Mouse (Mus musculus) v-Abl transformed pro-B cells (cell line): Measurements from ENCODE around the gene Lrrtm3.

Experiments
- in situ Hi-C, 2 experiments: fragments of 400-800 bp; cut with MboI; formaldehyde crosslinking; loops; one replicate each; pipeline ENCODE4 v1.15.1; 2025; ENCODE audit not compliant: unreplicated experiment in 2 of 2

The Lrrtm3 gene

DNA sequence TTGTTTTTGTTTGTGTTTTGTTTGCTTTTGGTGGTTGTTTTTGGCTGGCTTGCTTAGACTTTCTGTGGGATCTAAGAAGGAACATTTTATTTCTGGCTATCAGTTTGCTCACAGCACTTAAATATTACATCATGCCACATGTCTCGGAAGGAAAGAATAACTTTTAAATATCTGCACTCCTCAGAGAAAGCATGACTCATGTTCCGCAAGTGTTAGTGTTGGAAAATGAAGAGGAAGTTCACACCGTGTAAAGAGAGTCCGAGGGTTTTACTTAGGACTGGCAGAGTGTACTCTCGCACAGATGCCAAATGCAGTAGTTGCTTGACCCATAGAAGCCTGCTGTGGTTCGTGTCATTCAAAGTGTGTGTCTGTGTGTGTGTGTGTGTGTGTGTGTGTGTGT, 40.9 kb downstream of the Lrrtm3 start:
- in situ Hi-C loops = no loop called here

- in situ Hi-C loops = no loop called here
Observed at GRCm38 (mm10) chr10:64041892-64042291, 48.2 kb downstream of the Lrrtm3 start.

GRCm38 (mm10) chr10:64041218-64041617, 48.9 kb downstream of the Lrrtm3 start:
- in situ Hi-C loops = no loop called here

- in situ Hi-C loops = no loop called here
Observed at GRCm38 (mm10) chr10:64039760-64040535, 50.1 kb downstream of the Lrrtm3 start.

DNA sequence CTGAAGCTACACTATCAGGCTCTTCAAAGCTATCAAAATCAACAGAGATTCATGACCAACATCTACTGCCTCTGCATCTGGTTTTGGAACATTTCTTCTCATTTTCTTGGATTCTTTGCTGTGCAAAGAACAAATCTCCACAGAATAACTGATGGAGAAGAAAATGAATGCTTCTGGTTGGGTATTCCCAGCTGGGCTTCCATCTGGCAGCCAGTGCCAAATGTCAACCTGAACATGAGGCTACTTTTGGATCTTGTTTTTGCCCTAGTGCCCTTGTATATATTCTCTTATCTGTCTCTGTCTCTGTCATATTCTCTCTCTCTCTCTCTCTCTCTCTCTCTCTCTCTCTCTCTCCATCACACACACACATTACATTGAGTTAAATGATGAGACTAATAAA, 59.2 kb downstream of the Lrrtm3 start:
- in situ Hi-C loops = no loop called here

DNA sequence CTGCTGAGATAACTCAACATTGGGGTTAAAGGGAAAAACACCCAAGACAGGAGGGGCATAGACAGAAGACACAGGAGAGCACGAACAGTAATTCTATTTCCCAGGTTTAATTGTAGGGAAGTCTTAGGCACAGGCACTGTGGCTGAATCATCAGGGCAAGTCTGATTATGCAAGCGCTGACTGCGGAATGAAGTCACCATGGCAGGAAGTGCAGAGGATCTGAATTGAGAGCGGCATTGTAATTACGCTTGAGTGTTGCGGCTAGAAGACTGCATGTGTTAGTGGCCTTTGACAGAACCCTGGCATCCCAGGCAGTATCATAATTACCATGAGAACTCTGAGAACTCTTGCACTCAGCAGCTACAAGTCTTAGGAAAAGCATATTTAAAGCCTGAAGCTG, 66.7 kb downstream of the Lrrtm3 start:
- in situ Hi-C loops = no loop called here

GRCm38 (mm10) chr10:64020347-64020746, 69.7 kb downstream of the Lrrtm3 start:
- in situ Hi-C loops = no loop called here

DNA sequence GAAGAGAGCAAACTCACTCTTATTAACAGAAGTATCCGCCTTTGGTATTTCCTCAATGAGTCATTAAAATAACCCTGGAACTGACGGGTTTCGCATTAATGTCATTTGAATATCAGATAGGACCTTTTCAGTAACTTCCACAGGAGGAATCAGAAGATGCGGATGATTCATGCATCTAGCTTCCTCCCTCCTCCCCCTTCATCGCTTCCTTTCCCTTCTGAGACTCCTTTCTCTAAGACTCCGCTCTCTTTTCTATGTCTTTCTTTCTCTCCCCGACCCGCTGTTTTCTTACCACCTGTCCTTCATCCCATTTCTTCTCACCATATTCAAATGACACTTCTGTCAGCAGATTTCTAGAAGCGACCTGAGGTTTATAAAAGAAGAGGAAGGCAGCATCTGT, 88.1 kb downstream of the Lrrtm3 start:
- in situ Hi-C loops = no loop called here

GRCm38 (mm10) chr10:64001531-64001930, 88.5 kb downstream of the Lrrtm3 start:
- in situ Hi-C loops = no loop called here

DNA sequence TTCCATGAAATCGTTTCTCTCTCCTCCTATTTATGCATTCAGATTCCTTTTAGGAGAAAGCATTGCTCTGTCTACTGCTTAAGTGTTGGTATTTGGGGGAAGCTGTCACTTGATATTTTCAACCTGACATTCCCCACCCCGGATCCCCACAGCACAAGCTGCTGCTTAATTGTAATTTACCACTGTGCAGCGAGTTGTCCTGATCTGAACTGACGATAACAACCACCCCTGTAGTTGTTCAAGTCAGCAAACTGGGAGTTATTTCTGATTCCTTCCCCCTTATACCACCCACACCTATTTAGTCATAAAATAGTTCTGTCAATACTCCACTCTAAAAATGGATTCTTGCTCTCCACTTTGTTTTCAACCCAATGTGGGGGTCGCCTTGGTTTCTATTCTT, 95.8 kb downstream of the Lrrtm3 start:
- in situ Hi-C loops = no loop called here

GRCm38 (mm10) chr10:63985576-63985975, 104.5 kb downstream of the Lrrtm3 start:
- in situ Hi-C loops = no loop called here

GRCm38 (mm10) chr10:63979410-63979809, 110.7 kb downstream of the Lrrtm3 start:
- in situ Hi-C loops = no loop called here

GRCm38 (mm10) chr10:63978969-63979368, 111.1 kb downstream of the Lrrtm3 start:
- in situ Hi-C loops = no loop called here

DNA sequence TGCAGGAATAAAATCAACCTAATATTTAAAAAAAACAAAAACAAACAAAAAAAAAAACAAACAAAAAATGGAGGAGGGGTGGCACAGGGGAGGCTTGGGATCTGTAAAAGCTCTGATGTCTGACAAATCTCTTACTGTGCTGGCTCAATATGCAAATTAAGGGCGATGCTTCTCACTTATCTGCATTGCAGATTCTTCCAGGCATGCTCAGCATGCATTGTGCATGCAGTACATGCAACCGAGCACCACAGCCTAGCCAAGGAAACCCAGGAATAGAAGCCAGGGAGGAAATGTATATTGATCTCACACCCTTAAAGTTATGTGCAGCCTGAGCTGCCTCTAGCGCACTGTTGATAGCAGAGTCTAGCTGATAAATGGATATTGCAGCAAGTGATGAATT, 111.5 kb downstream of the Lrrtm3 start:
- in situ Hi-C loops = no loop called here

DNA sequence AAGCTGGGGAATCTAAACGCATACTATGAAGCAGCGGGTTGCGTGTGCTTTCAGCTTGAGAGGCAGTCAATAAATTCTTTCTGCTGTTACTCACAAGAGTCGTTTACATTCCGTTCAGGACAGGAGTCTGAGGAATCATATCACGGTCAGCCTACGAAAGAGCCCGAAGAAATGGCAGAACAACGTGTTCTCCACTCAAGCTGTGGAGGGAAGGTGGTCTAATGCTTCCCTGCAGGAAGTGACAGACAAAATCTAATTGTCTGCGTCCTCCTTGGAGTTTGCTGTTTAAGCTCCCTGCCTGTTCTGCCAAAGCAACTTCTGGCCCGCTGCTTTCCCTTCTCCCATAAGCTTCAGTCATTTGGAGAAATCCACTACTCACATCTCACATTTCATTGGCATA, 112.0 kb downstream of the Lrrtm3 start:
- in situ Hi-C loops = no loop called here

DNA sequence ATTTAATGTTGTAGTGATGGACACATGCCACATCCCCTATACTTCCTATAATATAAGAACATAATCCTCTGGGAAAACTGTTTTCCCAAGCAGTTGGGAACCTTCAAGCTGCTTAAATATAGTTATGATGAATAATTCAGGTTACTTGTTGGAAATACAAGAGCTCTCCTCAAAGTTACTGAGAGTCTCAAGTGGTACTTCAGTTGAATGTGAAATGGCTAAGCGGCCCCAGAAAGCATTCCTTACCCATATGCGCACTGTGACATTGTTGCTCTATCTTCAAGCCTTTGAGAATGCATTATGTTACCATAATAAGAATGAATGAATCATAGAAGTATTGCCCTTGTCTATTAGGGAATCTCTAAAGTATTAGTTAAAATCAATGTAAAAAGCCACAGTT, 117.8 kb downstream of the Lrrtm3 start:
- in situ Hi-C loops = no loop called here

DNA sequence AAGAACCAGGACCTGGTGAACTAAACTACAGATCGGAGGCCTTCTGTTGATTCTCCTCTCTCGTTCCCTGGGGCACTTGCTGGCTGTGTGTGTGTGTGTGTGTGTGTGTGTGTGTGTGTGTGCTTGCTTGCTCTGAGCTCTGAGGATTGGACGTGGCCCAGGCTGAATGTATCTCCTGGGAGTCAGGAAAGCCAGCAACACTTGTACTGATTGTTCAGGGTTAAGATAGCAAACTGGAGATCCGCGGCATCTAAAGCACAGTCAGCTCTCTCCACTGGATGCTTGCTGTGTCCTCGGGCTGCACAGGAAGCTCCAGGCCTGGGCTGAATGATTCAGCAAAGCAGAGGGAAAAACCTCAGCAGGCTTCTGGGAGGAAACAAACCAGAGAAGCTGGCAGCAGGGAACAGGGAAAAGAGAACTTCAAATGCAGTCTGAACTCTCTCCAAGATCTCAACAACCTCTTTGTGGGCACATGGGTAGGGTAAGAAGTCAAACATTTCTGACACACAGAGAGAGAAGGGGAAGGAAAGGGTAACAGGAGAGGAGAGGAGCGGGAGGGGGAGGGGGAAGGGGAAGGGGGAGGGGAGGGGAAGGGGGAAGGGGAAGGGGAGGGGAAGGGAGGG, 135.7 kb downstream of the Lrrtm3 start:
- in situ Hi-C loops = no loop called here

DNA sequence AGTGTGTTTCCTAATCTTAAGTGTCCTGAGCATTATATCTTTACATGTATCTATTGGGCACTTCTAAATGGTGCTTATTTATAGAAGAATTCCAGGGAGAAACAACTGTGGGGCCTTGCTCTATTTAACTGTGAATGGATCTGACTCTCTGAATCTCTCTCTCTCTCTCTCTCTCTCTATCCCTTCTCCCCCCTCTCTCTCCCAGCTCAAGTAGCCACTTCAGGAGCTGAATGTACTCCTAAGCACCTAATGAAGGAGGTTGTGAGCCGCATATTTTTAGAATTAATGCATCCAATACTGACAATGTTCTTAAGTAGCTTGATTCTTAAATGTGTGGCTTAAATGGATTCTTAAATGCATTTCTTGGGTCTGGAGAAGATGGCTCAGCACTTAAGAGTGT, 138.6 kb downstream of the Lrrtm3 start:
- in situ Hi-C loops = no loop called here

DNA sequence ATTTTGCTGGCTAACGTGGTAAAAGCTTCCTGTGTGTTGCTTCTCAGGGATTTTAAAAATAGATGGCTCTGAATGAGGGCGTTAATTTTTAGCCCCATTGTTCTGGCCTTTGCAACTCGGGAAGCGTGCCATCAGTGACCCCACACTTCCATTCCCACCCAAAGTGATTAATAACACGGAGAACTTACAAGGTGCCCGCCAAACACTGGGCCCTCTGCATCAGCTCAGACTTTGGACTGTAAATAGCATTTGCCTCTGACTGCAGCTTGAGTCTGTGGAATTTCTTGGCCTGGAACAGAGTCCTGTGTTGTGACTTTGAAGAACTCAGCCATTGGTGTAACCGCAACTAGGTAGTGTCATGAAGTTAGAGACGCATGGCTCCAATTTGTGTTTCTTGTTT, 139.2 kb downstream of the Lrrtm3 start:
- in situ Hi-C loops = no loop called here

DNA sequence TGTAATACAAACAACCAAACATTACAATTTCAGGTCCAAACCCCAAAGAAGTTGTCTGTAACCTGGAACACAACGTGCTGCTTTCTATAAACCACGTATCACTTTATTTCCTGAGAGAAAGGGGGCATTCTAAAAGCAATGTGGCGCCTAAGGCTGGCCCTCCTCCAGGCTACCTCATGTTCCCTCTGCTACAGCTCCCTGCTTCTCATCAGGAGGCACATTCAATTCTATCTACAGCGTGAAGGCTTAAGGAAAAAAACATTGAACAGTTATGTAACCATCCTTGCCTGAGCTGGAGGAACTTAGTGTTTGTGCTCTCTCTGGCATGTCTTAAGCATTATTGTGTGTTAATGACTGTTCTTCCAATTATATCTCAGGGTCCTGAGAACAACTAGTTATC, 142.8 kb downstream of the Lrrtm3 start:
- in situ Hi-C loops = no loop called here

DNA sequence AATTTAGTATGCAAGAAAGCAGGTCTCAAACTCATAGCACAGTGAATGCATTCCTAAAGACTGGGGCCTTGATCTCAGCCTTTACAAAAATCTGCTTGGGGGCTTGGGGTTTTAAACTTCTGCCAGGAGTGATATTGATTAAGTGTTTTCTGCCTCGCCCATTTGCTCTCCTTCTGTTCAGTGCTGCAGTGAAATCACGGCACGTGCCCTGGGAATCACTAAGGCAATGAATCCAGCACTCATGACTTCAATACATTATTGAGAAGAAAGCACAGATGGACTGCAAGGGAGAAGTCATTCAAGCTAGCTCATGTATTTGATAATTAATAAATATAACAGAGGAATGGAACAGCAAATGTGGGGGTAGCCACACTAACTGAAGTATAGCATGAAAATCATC, 144.5 kb downstream of the Lrrtm3 start:
- in situ Hi-C loops = no loop called here

GRCm38 (mm10) chr10:63933946-63934345, 156.1 kb downstream of the Lrrtm3 start:
- in situ Hi-C loops = no loop called here
